Mouse (Mus musculus): ENCODE data around the gene Slc16a14. TPM values are rescaled to one million over a fixed set of nuclear protein-coding genes. Genes with fewer than 3 reads are reported as not detected.
A peak's percentile ranks its signal among the peaks of the same experiment; 100 is the strongest.

Gene Slc16a14
- polyA plus RNA-seq, 1 experiment from 2014 or later: 0.09 TPM

DNA sequence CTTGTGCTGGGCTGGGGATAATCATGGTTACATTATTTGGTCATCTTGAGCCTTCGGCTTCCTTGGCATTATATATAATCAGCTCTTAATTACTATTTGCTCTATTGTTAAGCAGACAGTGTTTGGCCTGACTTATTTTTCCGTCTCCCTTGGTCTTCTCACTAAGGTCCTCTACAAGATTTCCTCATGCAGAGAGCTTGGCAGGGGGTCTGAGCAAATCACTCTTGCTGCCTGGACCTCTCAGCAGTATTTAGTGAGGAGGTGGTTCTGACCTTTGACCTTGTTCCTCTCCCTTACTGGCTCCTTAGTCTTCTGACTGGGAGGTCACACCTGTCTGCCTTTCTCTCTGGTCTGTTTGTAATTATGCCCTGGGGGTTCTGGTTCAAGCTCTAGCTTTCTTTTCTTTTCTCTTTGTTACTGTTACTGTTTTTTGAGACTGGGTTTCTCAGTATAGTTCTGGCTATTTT lies 52.8 kb downstream of the Slc16a14 start:
- Histone ChIP-seq H3K9ac (ENCODE audit: low read depth, low read length) (no peak overlapping the region), H3K9me3 (replicated peaks; ENCODE audit: control insufficient read depth, low read length) (no peaks in the 10 kb centered on the region), H3K4me1 (ENCODE audit: control insufficient read depth, insufficient read depth, low read length) (no peaks in the 10 kb centered on the region), H3K27ac (ENCODE audit: low read depth, low read length) (no peak overlapping the region), H3K4me2 (no peak overlapping the region), H3K4me3 (ENCODE audit: low read depth, low read length) (no peak overlapping the region), H3K27me3 (ENCODE audit: control insufficient read depth, insufficient read depth, low read length) (no peaks in the 10 kb centered on the region), H3K36me3 (ENCODE audit: control insufficient read depth, insufficient read depth, low read length) (no peaks in the 10 kb centered on the region)
- 68% methylated on average over 2 of the region's 2 CpGs for WGBS (ENCODE audit: insufficient replicate concordance)
- no peak for ATAC-seq (replicated peaks; ENCODE audit: insufficient number of reproducible peaks, low FRiP score, low TSS enrichment)

- no peaks in the 10 kb centered on the region for H3K9me3 ChIP-seq (replicated peaks; ENCODE audit: control insufficient read depth, low read length)
- WGBS (ENCODE audit: insufficient replicate concordance): 69% methylated on average over 11 of the region's 11 CpGs
- H3K4me3 ChIP-seq (ENCODE audit: low read depth, low read length): no peak overlapping the region
- H3K4me2 ChIP-seq: no peak overlapping the region
- H3K9ac ChIP-seq (ENCODE audit: low read depth, low read length): no peak overlapping the region
- H3K27ac ChIP-seq (ENCODE audit: low read depth, low read length): no peak overlapping the region
- no peak for ATAC-seq (replicated peaks; ENCODE audit: insufficient number of reproducible peaks, low FRiP score, low TSS enrichment)
- H3K27me3 ChIP-seq (ENCODE audit: control insufficient read depth, insufficient read depth, low read length): no peaks in the 10 kb centered on the region
- H3K4me1 ChIP-seq (ENCODE audit: control insufficient read depth, insufficient read depth, low read length): no peaks in the 10 kb centered on the region
- no peaks in the 10 kb centered on the region for H3K36me3 ChIP-seq (ENCODE audit: control insufficient read depth, insufficient read depth, low read length)
These were observed 53.5 kb downstream of the Slc16a14 start for GRCm38 (mm10) chr1:84881248-84882065.

DNA sequence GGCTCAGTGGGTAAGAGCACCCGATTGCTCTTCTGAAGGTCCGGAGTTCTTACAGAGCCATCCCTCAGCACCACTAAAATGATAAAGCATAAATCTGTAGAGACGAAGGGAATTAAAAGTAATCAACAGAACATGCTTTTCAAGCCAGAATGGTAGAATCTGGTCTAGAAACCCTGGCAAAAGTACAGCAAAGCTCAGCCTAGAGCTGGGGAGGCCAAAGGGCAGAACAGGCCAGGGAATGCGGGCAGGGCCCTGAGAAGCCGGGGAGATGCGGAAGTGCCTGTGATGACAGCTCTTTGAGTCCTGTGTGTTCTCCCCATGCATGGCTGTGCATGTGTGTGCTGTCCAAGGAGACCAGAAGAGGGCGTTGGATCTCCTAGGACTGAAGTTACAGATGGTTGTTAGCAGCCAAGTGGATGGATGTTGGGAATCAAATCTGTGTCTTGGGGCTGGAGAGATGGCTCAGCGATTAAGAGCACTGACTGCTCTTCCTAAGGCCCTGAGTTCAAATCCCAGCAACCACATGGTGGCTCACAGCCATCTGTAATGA lies 55.3 kb downstream of the Slc16a14 start:
- H3K4me1 ChIP-seq (ENCODE audit: control insufficient read depth, insufficient read depth, low read length): no peaks in the 10 kb centered on the region

GRCm38 (mm10) chr1:84877590-84877989 lies 57.3 kb downstream of the Slc16a14 start:
- ATAC-seq (replicated peaks; ENCODE audit: insufficient number of reproducible peaks, low FRiP score, low TSS enrichment): no peak
- Histone ChIP-seq H3K27ac (ENCODE audit: low read depth, low read length) (no peak overlapping the region), H3K9me3 (replicated peaks; ENCODE audit: control insufficient read depth, low read length) (no peaks in the 10 kb centered on the region), H3K36me3 (ENCODE audit: control insufficient read depth, insufficient read depth, low read length) (no peaks in the 10 kb centered on the region), H3K4me2 (no peak overlapping the region), H3K27me3 (ENCODE audit: control insufficient read depth, insufficient read depth, low read length) (no peaks in the 10 kb centered on the region), H3K4me3 (ENCODE audit: low read depth, low read length) (no peak overlapping the region), H3K4me1 (ENCODE audit: control insufficient read depth, insufficient read depth, low read length) (no peaks in the 10 kb centered on the region), H3K9ac (ENCODE audit: low read depth, low read length) (no peak overlapping the region)
- WGBS (ENCODE audit: insufficient replicate concordance): 80% methylated on average over 2 of the region's 2 CpGs

More for the DNA sequence above, 55.3 kb downstream of the Slc16a14 start:
- no peak for ATAC-seq (replicated peaks; ENCODE audit: insufficient number of reproducible peaks, low FRiP score, low TSS enrichment)
- no peaks in the 10 kb centered on the region for H3K36me3 ChIP-seq (ENCODE audit: control insufficient read depth, insufficient read depth, low read length)
- no peak overlapping the region for H3K4me2 ChIP-seq
- no peak overlapping the region for H3K27ac ChIP-seq (ENCODE audit: low read depth, low read length)
- H3K9ac ChIP-seq (ENCODE audit: low read depth, low read length): no peak overlapping the region
- no peaks in the 10 kb centered on the region for H3K27me3 ChIP-seq (ENCODE audit: control insufficient read depth, insufficient read depth, low read length)
- 83% methylated on average over 8 of the region's 8 CpGs for WGBS (ENCODE audit: insufficient replicate concordance)
- no peaks in the 10 kb centered on the region for H3K9me3 ChIP-seq (replicated peaks; ENCODE audit: control insufficient read depth, low read length)
- no peak overlapping the region for H3K4me3 ChIP-seq (ENCODE audit: low read depth, low read length)

- H3K27ac ChIP-seq (ENCODE audit: low read depth, low read length): no peak overlapping the region
- ATAC-seq (replicated peaks; ENCODE audit: insufficient number of reproducible peaks, low FRiP score, low TSS enrichment): no peak
- H3K9me3 ChIP-seq (replicated peaks; ENCODE audit: control insufficient read depth, low read length): no peaks in the 10 kb centered on the region
- no peak overlapping the region for H3K9ac ChIP-seq (ENCODE audit: low read depth, low read length)
- 65% methylated on average over 4 of the region's 4 CpGs for WGBS (ENCODE audit: insufficient replicate concordance)
- no peaks in the 10 kb centered on the region for H3K27me3 ChIP-seq (ENCODE audit: control insufficient read depth, insufficient read depth, low read length)
- no peak overlapping the region for H3K4me2 ChIP-seq
- no peak overlapping the region for H3K4me3 ChIP-seq (ENCODE audit: low read depth, low read length)
- H3K4me1 ChIP-seq (ENCODE audit: control insufficient read depth, insufficient read depth, low read length): peaks cover 3% of the 10 kb centered on the region; the same call in 1 of the 2 replicates
- H3K36me3 ChIP-seq (ENCODE audit: control insufficient read depth, insufficient read depth, low read length): no peaks in the 10 kb centered on the region
These were observed 62.0 kb downstream of the Slc16a14 start for GRCm38 (mm10) chr1:84872939-84873338.

DNA sequence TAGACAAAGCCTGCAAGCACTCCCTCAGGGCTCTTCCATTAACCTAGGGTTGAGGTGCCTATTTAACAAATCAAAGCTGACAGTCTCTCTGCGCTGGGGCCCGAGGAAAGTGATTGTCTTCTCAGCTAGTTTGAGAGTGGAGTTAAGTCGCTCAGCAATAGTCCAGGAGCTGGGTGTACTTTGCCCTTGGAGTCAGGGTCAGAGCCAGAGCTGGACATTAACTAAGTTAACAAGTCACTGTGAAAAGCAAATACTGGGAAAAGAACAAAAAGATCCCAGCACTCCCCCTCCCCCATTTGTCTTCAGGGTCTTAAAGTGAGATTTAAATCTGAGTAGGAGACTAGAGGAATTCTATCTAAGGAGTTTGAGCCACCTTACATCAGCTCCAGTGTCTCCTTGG lies 62.8 kb downstream of the Slc16a14 start:
- WGBS (ENCODE audit: insufficient replicate concordance): 29% methylated on average over 3 of the region's 3 CpGs
- Histone ChIP-seq H3K27me3 (ENCODE audit: control insufficient read depth, insufficient read depth, low read length) (no peaks in the 10 kb centered on the region), H3K4me1 (ENCODE audit: control insufficient read depth, insufficient read depth, low read length) (peaks cover 3% of the 10 kb centered on the region; the same call in 1 of the 2 replicates), H3K4me2 (no peak overlapping the region), H3K9me3 (replicated peaks; ENCODE audit: control insufficient read depth, low read length) (no peaks in the 10 kb centered on the region), H3K36me3 (ENCODE audit: control insufficient read depth, insufficient read depth, low read length) (no peaks in the 10 kb centered on the region), H3K27ac (ENCODE audit: low read depth, low read length) (no peak overlapping the region), H3K9ac (ENCODE audit: low read depth, low read length) (no peak overlapping the region), H3K4me3 (ENCODE audit: low read depth, low read length) (no peak overlapping the region)
- no peak for ATAC-seq (replicated peaks; ENCODE audit: insufficient number of reproducible peaks, low FRiP score, low TSS enrichment)

- Histone ChIP-seq H3K9me3 (replicated peaks; ENCODE audit: control insufficient read depth, low read length) (no peaks in the 10 kb centered on the region), H3K36me3 (ENCODE audit: control insufficient read depth, insufficient read depth, low read length) (no peaks in the 10 kb centered on the region), H3K4me1 (ENCODE audit: control insufficient read depth, insufficient read depth, low read length) (peaks cover 3% of the 10 kb centered on the region; the same call in 1 of the 2 replicates), H3K27ac (ENCODE audit: low read depth, low read length) (no peak overlapping the region), H3K9ac (ENCODE audit: low read depth, low read length) (no peak overlapping the region), H3K4me2 (no peak overlapping the region), H3K27me3 (ENCODE audit: control insufficient read depth, insufficient read depth, low read length) (no peaks in the 10 kb centered on the region), H3K4me3 (ENCODE audit: low read depth, low read length) (no peak overlapping the region)
- no peak; the same call in 1 of the 2 replicates for ATAC-seq (replicated peaks; ENCODE audit: insufficient number of reproducible peaks, low FRiP score, low TSS enrichment)
- 57% methylated on average over 6 of the region's 6 CpGs for WGBS (ENCODE audit: insufficient replicate concordance)
These were observed 63.8 kb downstream of the Slc16a14 start for GRCm38 (mm10) chr1:84871131-84871530.

DNA sequence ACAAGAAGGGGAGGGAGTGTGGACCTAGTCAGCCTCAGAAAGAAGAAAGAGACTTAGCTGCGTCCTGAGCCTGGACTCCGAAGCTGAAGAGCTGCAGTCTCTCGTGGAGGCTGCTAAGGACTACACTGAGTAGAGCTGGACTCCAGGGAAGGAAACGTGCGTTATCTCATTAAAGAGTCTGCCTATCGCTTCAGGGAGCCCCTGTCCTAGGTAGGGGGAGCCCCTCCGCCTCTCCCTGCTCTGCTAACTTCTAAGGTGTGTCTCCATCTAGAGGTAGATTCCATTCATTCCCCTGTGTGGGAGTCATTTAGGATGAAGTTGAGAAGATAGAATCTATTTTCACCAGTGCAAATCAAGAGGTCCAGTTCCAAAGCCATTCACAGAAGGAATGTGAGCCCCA lies 65.4 kb downstream of the Slc16a14 start:
- no peak for ATAC-seq (replicated peaks; ENCODE audit: insufficient number of reproducible peaks, low FRiP score, low TSS enrichment)
- Histone ChIP-seq H3K4me1 (ENCODE audit: control insufficient read depth, insufficient read depth, low read length) (peaks cover 3% of the 10 kb centered on the region; the same call in 1 of the 2 replicates), H3K4me3 (ENCODE audit: low read depth, low read length) (no peak overlapping the region), H3K4me2 (peak overlapping the region; percentile 31; the same call in 1 of the 2 replicates), H3K9ac (ENCODE audit: low read depth, low read length) (no peak overlapping the region), H3K27me3 (ENCODE audit: control insufficient read depth, insufficient read depth, low read length) (no peaks in the 10 kb centered on the region), H3K9me3 (replicated peaks; ENCODE audit: control insufficient read depth, low read length) (no peaks in the 10 kb centered on the region), H3K36me3 (ENCODE audit: control insufficient read depth, insufficient read depth, low read length) (no peaks in the 10 kb centered on the region), H3K27ac (ENCODE audit: low read depth, low read length) (no peak overlapping the region)
- 19% methylated on average over 7 of the region's 7 CpGs for WGBS (ENCODE audit: insufficient replicate concordance)

Measured in heart, embryonic 11.5 days (tissue).